Mouse (Mus musculus) forebrain, postnatal 0 days (tissue): Measurements from ENCODE around the gene Galnt17. TPM values are rescaled to one million over a fixed set of nuclear protein-coding genes. Genes with fewer than 3 reads are reported as not detected.
A peak's percentile ranks its signal among the peaks of the same experiment; 100 is the strongest.

Experiments used
- ATAC-seq: fragments of 200-750 bp; cut with Nextera tagmentation; 2 replicates; pipeline ENCODE4 v1.8.0; 2017; ENCODE audit warnings: mild to moderate bottlenecking, moderate library complexity
- DNase-seq: peaks from one replicate; pipeline ENCODE4 v3.0.0-alpha.2; 2015
- H3K27ac ChIP-seq: fragments of 300-500 bp; sonication (generic); 2 replicates; pipeline ENCODE4 v1.5.1; 2014; ENCODE audit warnings: low read depth, mild to moderate bottlenecking, antibody characterized with exemption, low read length, moderate library complexity, mixed read lengths
- H3K27me3 ChIP-seq: fragments of 300-500 bp; sonication (generic); 2 replicates; pipeline ENCODE4 v1.6.1; 2014; ENCODE audit warnings: mild to moderate bottlenecking, low read length, mixed read lengths; ENCODE audit not compliant: insufficient read depth
- H3K36me3 ChIP-seq: fragments of 300-500 bp; sonication (generic); 2 replicates; pipeline ENCODE4 v1.6.1; 2014; ENCODE audit warnings: mild to moderate bottlenecking, moderate library complexity; ENCODE audit not compliant: insufficient read depth
- H3K4me1 ChIP-seq: fragments of 300-500 bp; sonication (generic); 2 replicates; pipeline ENCODE4 v1.6.1; 2014; ENCODE audit warnings: antibody characterized with exemption; ENCODE audit not compliant: insufficient read depth
- H3K4me2 ChIP-seq: fragments of 300-500 bp; sonication (generic); 2 replicates; pipeline ENCODE4 v1.6.1; 2014; ENCODE audit warnings: low read depth, mild to moderate bottlenecking, moderate library complexity
- H3K4me3 ChIP-seq: fragments of 300-500 bp; sonication (generic); 2 replicates; pipeline ENCODE4 v1.5.1; 2014; ENCODE audit warnings: low read depth, low read length, mixed read lengths
- H3K9ac ChIP-seq: fragments of 300-500 bp; sonication (generic); 2 replicates; pipeline ENCODE4 v1.6.1; 2014; ENCODE audit warnings: mild to moderate bottlenecking
- H3K9me3 ChIP-seq: fragments of 300-500 bp; sonication (generic); 2 replicates; pipeline ENCODE4 v1.6.1; 2016; ENCODE audit warnings: low read length
- CTCF ChIP-seq: sonication (generic); IDR thresholded peaks from 2 replicates; pipeline ENCODE4 v1.5.1; 2016; ENCODE audit warnings: antibody characterized with exemption, control low read depth, low read depth
- whole genome bisulfite sequencing: fragments of 180-500 bp; shearing (Covaris S2); extraction: QIAGEN DNeasy Blood & Tissue Kit; methylation state at CpG from one replicate; pipeline ENCODE4 v1.1.7; 2014; 5-methylcytosine and 5-hydroxymethylcytosine counted together
- polyA plus RNA-seq: library from polyadenylated mRNA; unstranded; fragments of >200 nt; fragmentation: Nextera tagmentation; extraction: Ambion mirVana; gene quantifications from 2 replicates; pipeline ENCODE4 v1.2.1, GENCODE M21; 2015
- total RNA-seq: library from RNA; depleted of rRNA; stranded (reverse); fragments of >200 nt; gene quantifications from 2 replicates; pipeline ENCODE4 v1.2.3, GENCODE M21; 2014

Gene Galnt17
- total and polyA plus RNA-seq, 2 experiments from 2014 or later, result 5.2 to 20.2 TPM

DNA sequence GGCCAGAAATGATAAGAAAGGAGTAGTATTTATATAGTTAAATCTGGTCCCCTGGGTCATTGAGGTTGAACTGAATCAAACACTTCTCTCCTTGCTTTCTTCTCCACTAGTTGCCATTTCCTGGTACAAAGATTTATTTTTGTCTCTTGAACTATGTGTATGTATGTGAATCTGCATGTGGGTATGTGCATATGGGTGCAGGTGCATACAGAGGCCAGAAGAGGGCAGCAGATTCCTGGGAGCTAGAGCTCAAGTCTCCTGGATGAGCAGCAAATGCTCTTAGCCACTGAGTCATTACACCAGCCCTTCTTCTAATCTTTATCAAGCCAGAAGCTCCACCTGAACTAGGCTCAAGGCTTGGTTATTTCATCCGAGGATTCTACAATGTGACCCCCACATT is 201.1 kb downstream of the Galnt17 start:
- no peak overlapping the region for H3K4me2 ChIP-seq
- WGBS, result 96% methylated on average over 1 of the region's 1 CpGs
- DNase-seq (no peak), ATAC-seq (no peak)
- H3K4me3 ChIP-seq, result no peak overlapping the region
- H3K36me3 ChIP-seq, result no peaks in the 10 kb centered on the region
- no peaks in the 10 kb centered on the region for H3K4me1 ChIP-seq
- no peaks in the 10 kb centered on the region for H3K27me3 ChIP-seq
- H3K9me3 ChIP-seq, result no peaks in the 10 kb centered on the region
- no peak overlapping the region for H3K9ac ChIP-seq
- TF ChIP-seq CTCF, result peak; percentile 18; the same call in 1 of the 2 replicates
- no peak overlapping the region for H3K27ac ChIP-seq

GRCm38 (mm10) chr5:131096824-131097223 is 211.5 kb downstream of the Galnt17 start:
- DNase-seq (no peak), ATAC-seq (no peak)
- no peak overlapping the region for H3K9ac ChIP-seq
- WGBS, result 84% methylated on average over 4 of the region's 4 CpGs
- no peak overlapping the region for H3K4me3 ChIP-seq
- no peaks in the 10 kb centered on the region for H3K4me1 ChIP-seq
- H3K36me3 ChIP-seq, result no peaks in the 10 kb centered on the region
- TF ChIP-seq CTCF, result no peak
- no peak overlapping the region for H3K27ac ChIP-seq
- no peak overlapping the region for H3K4me2 ChIP-seq
- no peaks in the 10 kb centered on the region for H3K27me3 ChIP-seq
- no peaks in the 10 kb centered on the region for H3K9me3 ChIP-seq

DNA sequence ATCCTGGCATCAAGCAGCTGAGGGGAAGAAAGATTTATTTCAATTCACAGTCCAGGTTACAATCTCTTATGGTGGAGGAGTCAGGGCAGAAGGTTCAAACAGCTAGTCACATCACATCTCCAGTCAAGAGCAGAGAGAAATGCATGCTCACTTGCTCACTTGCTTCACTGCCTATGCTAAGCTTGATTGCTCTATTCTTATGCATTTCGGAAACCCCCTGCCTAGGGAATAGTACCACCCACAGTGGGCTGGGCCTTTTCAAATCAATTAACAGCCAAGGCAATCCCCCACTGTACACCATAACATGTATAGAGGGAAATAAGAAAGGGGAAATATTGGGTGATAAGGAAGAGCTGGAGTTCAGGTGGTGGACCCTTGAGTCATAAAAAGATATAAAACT is 212.7 kb downstream of the Galnt17 start:
- 92% methylated on average over 1 of the region's 1 CpGs for WGBS
- TF ChIP-seq CTCF, result no peak
- no peak for ATAC-seq

GRCm38 (mm10) chr5:131094771-131095170 is 213.5 kb downstream of the Galnt17 start:
- no peak overlapping the region for H3K27ac ChIP-seq
- H3K4me2 ChIP-seq, result no peak overlapping the region
- no peak overlapping the region for H3K9ac ChIP-seq
- H3K36me3 ChIP-seq, result no peaks in the 10 kb centered on the region
- no peak for ATAC-seq
- no peak for TF ChIP-seq CTCF
- DNase-seq, result no peak
- H3K4me3 ChIP-seq, result no peak overlapping the region
- H3K4me1 ChIP-seq, result no peaks in the 10 kb centered on the region
- H3K9me3 ChIP-seq, result no peaks in the 10 kb centered on the region
- WGBS, result 61% methylated on average over 1 of the region's 1 CpGs
- no peaks in the 10 kb centered on the region for H3K27me3 ChIP-seq

More for the DNA sequence above, 212.7 kb downstream of the Galnt17 start:
- no peak for DNase-seq
- H3K9me3 ChIP-seq, result no peaks in the 10 kb centered on the region
- no peak overlapping the region for H3K27ac ChIP-seq
- H3K36me3 ChIP-seq, result no peaks in the 10 kb centered on the region
- H3K4me1 ChIP-seq, result no peaks in the 10 kb centered on the region
- no peak overlapping the region for H3K4me2 ChIP-seq
- no peak overlapping the region for H3K4me3 ChIP-seq
- no peak overlapping the region for H3K9ac ChIP-seq
- H3K27me3 ChIP-seq, result no peaks in the 10 kb centered on the region

DNA sequence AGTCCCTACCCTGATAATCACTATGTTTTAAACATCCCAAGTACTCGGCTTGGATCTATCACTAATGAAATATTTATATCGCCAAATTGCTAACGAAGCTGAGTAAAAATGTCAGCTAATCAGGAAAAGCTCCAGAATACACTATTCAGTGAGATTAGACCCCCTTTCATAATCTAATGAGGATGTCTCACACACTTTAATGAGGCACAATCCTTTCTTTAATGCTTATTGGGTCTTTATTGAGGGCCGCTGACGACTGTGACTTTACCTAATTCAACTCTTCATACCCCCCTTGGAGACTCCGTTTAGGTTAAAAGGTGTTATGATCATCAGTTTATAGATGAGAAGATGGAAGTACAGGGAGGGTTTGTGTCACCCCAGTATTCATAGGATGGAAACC is 214.2 kb downstream of the Galnt17 start:
- H3K4me1 ChIP-seq, result 0 out of 2 replicates have a peak, but pooled peaks cover under 1% of the 10 kb centered on the region
- no peaks in the 10 kb centered on the region for H3K36me3 ChIP-seq
- no peaks in the 10 kb centered on the region for H3K27me3 ChIP-seq
- ATAC-seq, result peak; percentile 47; the same call in 1 of the 2 replicates
- no peak overlapping the region for H3K4me3 ChIP-seq
- no peak overlapping the region for H3K9ac ChIP-seq
- TF ChIP-seq CTCF, result no peak
- 20% methylated on average over 6 of the region's 6 CpGs for WGBS
- H3K4me2 ChIP-seq, result no peak overlapping the region
- H3K27ac ChIP-seq, result no peak overlapping the region
- no peaks in the 10 kb centered on the region for H3K9me3 ChIP-seq
- no peak for DNase-seq

GRCm38 (mm10) chr5:131089876-131090275 is 218.4 kb downstream of the Galnt17 start:
- Histone ChIP-seq H3K36me3 (no peaks in the 10 kb centered on the region), H3K4me2 (no peak overlapping the region), H3K4me1 (0 out of 2 replicates have a peak, but pooled peaks cover 6% of the 10 kb centered on the region), H3K4me3 (no peak overlapping the region), H3K27me3 (no peaks in the 10 kb centered on the region), H3K9ac (no peak overlapping the region), H3K9me3 (no peaks in the 10 kb centered on the region), H3K27ac (no peak overlapping the region)
- 43% methylated on average over 8 of the region's 8 CpGs for WGBS
- ATAC-seq, result peak; percentile 25; the same call in 1 of the 2 replicates
- no peak for DNase-seq
- TF ChIP-seq CTCF, result no peak

DNA sequence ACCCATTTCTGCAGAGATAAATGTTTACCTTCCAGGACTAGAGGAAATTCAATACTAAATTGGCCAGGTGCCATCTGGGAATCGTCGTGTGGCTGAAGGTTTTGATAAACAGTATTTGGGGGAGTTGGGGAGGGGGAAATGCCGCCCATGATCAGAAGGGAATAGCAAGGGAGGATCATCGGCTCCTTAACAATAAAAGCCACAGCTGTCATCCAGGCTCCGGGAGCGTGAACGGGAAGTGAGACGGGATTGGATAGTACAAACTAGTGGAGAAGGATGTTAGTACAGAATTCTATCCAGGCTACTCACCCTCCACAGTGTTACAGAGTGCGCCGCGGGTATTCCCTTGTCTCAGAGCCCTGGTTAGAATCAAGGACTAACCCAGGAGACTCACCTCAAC is 219.4 kb downstream of the Galnt17 start:
- Histone ChIP-seq H3K4me3 (no peak overlapping the region), H3K27ac (no peak overlapping the region), H3K27me3 (no peaks in the 10 kb centered on the region), H3K4me2 (no peak overlapping the region), H3K9ac (no peak overlapping the region), H3K36me3 (no peaks in the 10 kb centered on the region), H3K4me1 (0 out of 2 replicates have a peak, but pooled peaks cover 6% of the 10 kb centered on the region), H3K9me3 (no peaks in the 10 kb centered on the region)
- ATAC-seq (no peak), DNase-seq (no peak)
- no peak for TF ChIP-seq CTCF
- WGBS, result 46% methylated on average over 11 of the region's 11 CpGs
